Mouse (Mus musculus) stomach, postnatal 0 days (tissue): ENCODE results near the gene Rasgef1b.

Experiments
- CTCF ChIP-seq: IDR thresholded peaks from 2 replicates; pipeline ENCODE4 v1.5.1; 2016; ENCODE audit warnings: antibody characterized with exemption, low read depth, mild to moderate bottlenecking, moderate library complexity
- EP300 ChIP-seq: optimal IDR thresholded peaks from 2 replicates; pipeline ENCODE3; 2016; ENCODE audit warnings: antibody characterized with exemption

- no peak for TF ChIP-seq EP300
- no peak for TF ChIP-seq CTCF
Observed at GRCm38 (mm10) chr5:99471790-99472189, 257.1 kb downstream of the Rasgef1b start.
